10 mouse cellular contexts compared by ENCODE assay signal in genomic region chr9:57935683-57936437, GRCm38 (mm10). TPM values are rescaled to one million over a fixed set of nuclear protein-coding genes. Genes with fewer than 3 reads are reported as not detected.
DNase-seq lines count a peak whose midpoint lies in the region; ATAC-seq and TF ChIP-seq lines count a peak whose summit lies in the region.
"Had no signal": no experiment of that assay in that cellular context is flagged by ENCODE, and none has a peak within 500 bp of the region (broad histone marks: within the 10 kb centered on the region; RNA-seq: fewer than 3 reads in every experiment).

No protein-coding gene starts in this region.

- no peak overlapping the region for H3K4me2 ChIP-seq in liver, embryonic 12.5 days
- no peak overlapping the region for H3K4me2 ChIP-seq in kidney, embryonic 14.5 days (replicated peaks; ENCODE audit: low read depth, low read length)
- no peak overlapping the region for H3K4me2 ChIP-seq in liver, embryonic 13.5 days
- H3K4me2 ChIP-seq: embryonic facial prominence, embryonic 15.5 days; neural tube, embryonic 13.5 days had no signal

- 33% methylated on average over 6 of the region's 6 CpGs for WGBS in liver, adult 2 months
- 28% methylated on average over 6 of the region's 6 CpGs for WGBS in liver, embryonic 12.5 days (ENCODE audit: insufficient replicate concordance)
- WGBS in kidney, embryonic 14.5 days, result 27% methylated on average over 6 of the region's 6 CpGs
- WGBS in liver, embryonic 13.5 days (ENCODE audit: insufficient replicate concordance), result 26% methylated on average over 6 of the region's 6 CpGs

- H3K4me1 ChIP-seq in liver, adult 2 months (ENCODE audit: control insufficient read depth, insufficient read depth, low read length), result no peaks in the 10 kb centered on the region; the same call in 1 of the 2 replicates
- H3K4me1 ChIP-seq in liver, embryonic 12.5 days, result peaks cover 11% of the 10 kb centered on the region; the same call in 1 of the 2 replicates
- H3K4me1 ChIP-seq in kidney, embryonic 14.5 days (ENCODE audit: control insufficient read depth, insufficient read depth, low read length), result peaks cover 12% of the 10 kb centered on the region
- peaks cover 10% of the 10 kb centered on the region for H3K4me1 ChIP-seq in liver, embryonic 13.5 days (replicated peaks)

- peak; percentile 62 for DNase-seq in liver, adult 2 months (ENCODE audit: extremely low read depth, low read depth, low spot score)
- peak; percentile 72 for DNase-seq in c-Kit-positive CD71-negative TER-119-negative erythroid progenitor cells, embryonic 14.5 days (ENCODE audit: low read depth)
- peak; percentile 84 to 85 for DNase-seq in frontal cortex, postnatal 25 days (ENCODE audit: low spot score in 2 of 2)
- peak; percentile 41 for DNase-seq in liver, embryonic 13.5 days
- DNase-seq in retina, embryonic 14.5 days (ENCODE audit: low spot score), result peak; percentile 89
- peak; percentile 93 for DNase-seq in thymus, postnatal 14 days

- no peak for TF ChIP-seq POLR2A in liver, adult 2 months (IDR thresholded peaks at IDR 0.05; ENCODE audit: extremely low read depth, insufficient read depth, low read length)

- H3K9me3 ChIP-seq in liver, embryonic 12.5 days (replicated peaks), result no peaks in the 10 kb centered on the region
- no peaks in the 10 kb centered on the region for H3K9me3 ChIP-seq in kidney, embryonic 14.5 days (ENCODE audit: control insufficient read depth, low read length)
- no peaks in the 10 kb centered on the region for H3K9me3 ChIP-seq in liver, embryonic 13.5 days (replicated peaks)
- H3K9me3 ChIP-seq: embryonic facial prominence, embryonic 15.5 days; neural tube, embryonic 13.5 days had no signal

- H3K27me3 ChIP-seq in liver, adult 2 months (ENCODE audit: control insufficient read depth, insufficient read depth, low read length), result peaks cover 9% of the 10 kb centered on the region
- H3K27me3 ChIP-seq in liver, embryonic 12.5 days (replicated peaks), result peaks cover 56% of the 10 kb centered on the region
- peaks cover 12% of the 10 kb centered on the region for H3K27me3 ChIP-seq in kidney, embryonic 14.5 days (ENCODE audit: control insufficient read depth, insufficient read depth, low read length)
- peaks cover 46% of the 10 kb centered on the region for H3K27me3 ChIP-seq in liver, embryonic 13.5 days

- no peaks in the 10 kb centered on the region for H3K36me3 ChIP-seq in liver, adult 2 months (ENCODE audit: control insufficient read depth, insufficient read depth, low read length)
- no peaks in the 10 kb centered on the region for H3K36me3 ChIP-seq in liver, embryonic 12.5 days
- no peaks in the 10 kb centered on the region for H3K36me3 ChIP-seq in kidney, embryonic 14.5 days (ENCODE audit: control insufficient read depth, insufficient read depth, low read length)
- no peaks in the 10 kb centered on the region for H3K36me3 ChIP-seq in liver, embryonic 13.5 days
- H3K36me3 ChIP-seq: embryonic facial prominence, embryonic 15.5 days had no signal

- H3K9ac ChIP-seq in liver, adult 2 months (ENCODE audit: low read depth, low read length), result no peak overlapping the region
- H3K9ac ChIP-seq in liver, embryonic 12.5 days, result no peak overlapping the region
- H3K9ac ChIP-seq in kidney, embryonic 14.5 days (ENCODE audit: low read depth, low read length), result no peak overlapping the region
- no peak overlapping the region for H3K9ac ChIP-seq in liver, embryonic 13.5 days
- H3K9ac ChIP-seq: embryonic facial prominence, embryonic 15.5 days; neural tube, embryonic 13.5 days had no signal

- H3K4me3 ChIP-seq in liver, adult 2 months (ENCODE audit: insufficient read depth, low read depth, low read length), result no peak overlapping the region
- H3K4me3 ChIP-seq in liver, embryonic 12.5 days, result no peak overlapping the region
- H3K4me3 ChIP-seq in kidney, embryonic 14.5 days (ENCODE audit: low read length), result no peak overlapping the region
- no peak overlapping the region for H3K4me3 ChIP-seq in liver, embryonic 13.5 days (replicated peaks)
- H3K4me3 ChIP-seq: embryonic facial prominence, embryonic 15.5 days; neural tube, embryonic 13.5 days had no signal

- TF ChIP-seq CTCF in liver, adult 2 months (IDR thresholded peaks at IDR 0.05; ENCODE audit: low read depth, low read length), result peak; percentile 85

- ATAC-seq in liver, embryonic 12.5 days, result no peak
- peak; percentile 35; the same call in 1 of the 2 replicates for ATAC-seq in kidney, embryonic 14.5 days (ENCODE audit: low FRiP score, low TSS enrichment)
- no peak for ATAC-seq in liver, embryonic 13.5 days (ENCODE audit: low read depth)

- no peaks in the 10 kb centered on the region for H3K79me2 ChIP-seq in liver, adult 2 months (ENCODE audit: control insufficient read depth, insufficient read depth, low read length)

- H3K27ac ChIP-seq in liver, adult 2 months (replicated peaks; ENCODE audit: insufficient read depth, low read depth, low read length), result no peak overlapping the region
- no peak overlapping the region for H3K27ac ChIP-seq in liver, embryonic 12.5 days
- no peak overlapping the region for H3K27ac ChIP-seq in kidney, embryonic 14.5 days (ENCODE audit: low read depth, low read length)
- no peak overlapping the region for H3K27ac ChIP-seq in liver, embryonic 13.5 days
- H3K27ac ChIP-seq: embryonic facial prominence, embryonic 15.5 days; neural tube, embryonic 13.5 days had no signal

RNA-seq across cellular contexts. Expression of gene Sema7a, which starts 4.1 kb away (rescaled TPM):
- total RNA-seq in liver, adult 2 months (2014; rRNA removed), result 0.09 and 0.74 TPM in 2 replicates
- polyA plus RNA-seq in liver, adult 2 months (2012; rRNA removed), result 0.21 and 0.53 TPM in 2 replicates
- not detected in 2 replicates for polyA plus RNA-seq in liver, embryonic 12.5 days (2016; fragmentation: Nextera tagmentation; extraction: Ambion mirVana)
- polyA plus RNA-seq in kidney, embryonic 14.5 days (2014; fragmentation: Nextera tagmentation; extraction: Ambion mirVana), result 0.93 TPM in 2 replicates
- polyA plus RNA-seq in liver, embryonic 13.5 days (2015; fragmentation: Nextera tagmentation; extraction: Ambion mirVana), result not detected in 2 replicates

RNA-seq across cellular contexts. Expression of gene Ubl7, which starts 25.1 kb away (rescaled TPM):
- 9.8 and 14.0 TPM in 2 replicates for total RNA-seq in liver, adult 2 months (2014; rRNA removed)
- polyA plus RNA-seq in liver, adult 2 months (2012; rRNA removed), result 90.8 and 105 TPM in 2 replicates
- polyA plus RNA-seq in liver, embryonic 12.5 days (2016; fragmentation: Nextera tagmentation; extraction: Ambion mirVana), result 69.3 and 69.8 TPM in 2 replicates
- polyA plus RNA-seq in kidney, embryonic 14.5 days (2014; fragmentation: Nextera tagmentation; extraction: Ambion mirVana), result 106 and 108 TPM in 2 replicates
- polyA plus RNA-seq in liver, embryonic 13.5 days (2015; fragmentation: Nextera tagmentation; extraction: Ambion mirVana), result 58.9 and 64.1 TPM in 2 replicates

Comparison
In these comparisons a context has a peak if more than half of its experiments do, and no peak if none do; other contexts are left out.
1. DNase-seq: peak in every context shown above with its lines; median percentile 93 in thymus, postnatal 14 days; 89 in retina, embryonic 14.5 days; 84 in frontal cortex, postnatal 25 days; 72 in c-Kit-positive CD71-negative TER-119-negative erythroid progenitor cells, embryonic 14.5 days; 62 in liver, adult 2 months; 41 in liver, embryonic 13.5 days.